Mouse (Mus musculus) liver, postnatal 0 days (tissue): ENCODE data around the gene Laptm4a.

Experiments used
- CTCF ChIP-seq: sonication (generic); IDR thresholded peaks from 2 replicates; pipeline ENCODE4 v1.5.1; 2016; ENCODE audit warnings: antibody characterized with exemption, low read depth
- EP300 ChIP-seq: IDR thresholded peaks from 2 replicates; pipeline ENCODE4 v1.6.1; 2016; ENCODE audit warnings: antibody characterized with exemption, low read depth, mild to moderate bottlenecking

DNA sequence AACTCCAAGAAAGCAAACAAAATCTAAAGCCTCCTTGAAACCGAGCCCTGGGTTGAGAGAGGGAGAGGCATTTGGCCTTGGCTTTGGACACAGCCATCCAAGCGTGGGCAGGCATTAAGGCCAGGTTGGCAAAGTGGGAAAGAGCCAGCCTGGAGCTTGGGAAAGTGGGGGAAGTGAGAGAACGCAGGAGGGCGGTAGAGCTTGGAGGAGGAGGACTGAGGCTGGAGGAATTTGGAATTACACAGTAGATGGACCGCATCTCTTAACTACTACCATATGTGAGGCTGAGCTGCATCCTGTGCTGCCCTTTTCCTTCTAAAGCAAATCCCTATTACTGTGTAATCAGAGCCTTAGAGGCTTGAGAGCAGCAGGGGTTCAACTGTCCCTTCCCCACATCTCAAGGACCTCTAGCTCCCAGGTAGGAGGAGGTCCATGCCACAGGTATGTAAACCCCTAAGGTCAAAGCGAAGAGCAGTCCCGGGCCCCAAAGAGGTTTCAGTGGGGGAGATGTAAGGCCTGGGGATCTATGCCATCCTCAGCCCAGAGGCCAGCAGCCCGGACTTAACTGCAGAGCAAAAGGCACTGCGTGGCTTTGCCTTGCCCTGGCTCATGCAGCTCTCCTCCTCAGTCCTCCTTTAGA lies 7.6 kb upstream of the Laptm4a start:
- TF ChIP-seq CTCF (no peak), EP300 (no peak)
